Mouse (Mus musculus) activated CD4-positive, CD25-positive, alpha-beta regulatory T cell, adult 4 months (primary cell): Measurements from ENCODE around the gene Fgf12. TPM values are rescaled to one million over a fixed set of nuclear protein-coding genes. Genes with fewer than 3 reads are reported as not detected.

Experiments used
- ATAC-seq: one replicate; pipeline ENCODE4 v1.8.0; 2017
- polyA plus RNA-seq, 2 experiments: library from polyadenylated mRNA; unstranded; fragments of 100-300 nt; shearing (Covaris generic); gene quantifications; one replicate each; pipeline ENCODE4 v1.2.1; 2017

The Fgf12 gene
- polyA plus RNA-seq, 2 experiments from 2014 or later, result 0.36 TPM; not detected in 1

GRCm38 (mm10) chr16:28289689-28290330 is 463.1 kb downstream of the Fgf12 start:
- ATAC-seq, result no peak

GRCm38 (mm10) chr16:28257904-28258303 is 495.0 kb downstream of the Fgf12 start:
- ATAC-seq, result no peak

- ATAC-seq, result no peak
Measured at GRCm38 (mm10) chr16:28254303-28254702, 498.6 kb downstream of the Fgf12 start.

GRCm38 (mm10) chr16:28251930-28252329 is 500.9 kb downstream of the Fgf12 start:
- ATAC-seq, result no peak

GRCm38 (mm10) chr16:28242867-28243649 is 509.8 kb downstream of the Fgf12 start:
- no peak for ATAC-seq

GRCm38 (mm10) chr16:28239382-28239781 is 513.5 kb downstream of the Fgf12 start:
- ATAC-seq, result no peak

GRCm38 (mm10) chr16:28238019-28238868 is 514.6 kb downstream of the Fgf12 start:
- ATAC-seq, result no peak

- no peak for ATAC-seq
Measured at GRCm38 (mm10) chr16:28215930-28216329, 536.9 kb downstream of the Fgf12 start.

GRCm38 (mm10) chr16:28212411-28212810 is 540.5 kb downstream of the Fgf12 start:
- no peak for ATAC-seq

GRCm38 (mm10) chr16:28156443-28156842 is 596.4 kb downstream of the Fgf12 start:
- no peak for ATAC-seq

GRCm38 (mm10) chr16:28140972-28141371 is 611.9 kb downstream of the Fgf12 start:
- ATAC-seq, result no peak

GRCm38 (mm10) chr16:28127006-28127405 is 625.9 kb downstream of the Fgf12 start:
- ATAC-seq, result no peak

Other genes with a start within 250 kb of the Fgf12 start
- not detected for gene Mb21d2, start 176.6 kb upstream of the Fgf12 start, polyA plus RNA-seq